Mouse (Mus musculus): ENCODE measurements at regions not wholly inside any gene's neighbourhood (a gene's known extent, or its start where the extent isn't known, plus 50 kb on each side); places are given as distances from the start of the nearest gene placed in this dataset.

DNA sequence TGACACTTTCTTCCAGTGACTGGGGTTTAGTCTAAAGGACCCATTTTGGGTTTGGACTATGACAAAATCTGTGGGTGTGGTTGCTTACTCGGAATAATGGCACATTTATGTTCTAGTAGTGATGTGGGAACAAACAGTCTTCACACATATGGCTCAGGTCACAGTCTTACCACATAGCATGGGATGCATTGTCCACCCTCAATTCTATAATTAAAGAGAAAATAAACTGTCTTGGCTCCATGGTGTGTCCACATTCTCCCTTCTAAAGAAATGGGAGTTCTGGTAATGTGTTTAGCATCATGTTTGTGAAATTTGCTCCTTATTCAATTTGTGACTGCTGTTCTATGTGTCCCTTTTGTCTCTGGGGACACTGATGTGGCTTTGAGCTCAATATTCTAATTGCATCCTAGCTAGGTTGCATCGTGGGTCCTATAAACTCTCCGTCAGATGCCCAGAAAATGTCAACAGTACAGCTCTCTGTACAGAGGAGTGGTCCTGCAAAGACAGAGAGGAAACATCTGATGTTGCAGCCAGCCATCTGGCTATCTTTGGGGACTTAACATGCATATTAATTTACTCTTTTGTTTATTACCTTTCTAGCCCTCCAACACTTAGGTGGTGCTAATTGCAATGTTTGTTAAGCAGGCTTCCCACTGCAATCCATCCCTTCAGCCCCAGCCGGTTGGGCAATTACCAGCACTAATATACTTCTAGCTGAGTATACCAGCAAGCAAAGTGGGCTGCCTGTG is 369.5 kb upstream of the Slc30a5 start:
- Histone ChIP-seq H3K4me3 (no peak overlapping the region), H3K4me2 (no peak overlapping the region), H3K36me3 (no peaks in the 10 kb centered on the region), H3K9me3 (replicated peaks) (no peaks in the 10 kb centered on the region), H3K27ac (no peak overlapping the region), H3K4me1 (no peaks in the 10 kb centered on the region), H3K27me3 (replicated peaks) (no peaks in the 10 kb centered on the region), H3K9ac (no peak overlapping the region)
- WGBS (ENCODE audit: insufficient replicate concordance), result 53% methylated on average over 4 of the region's 4 CpGs
- ATAC-seq, result no peak

DNA sequence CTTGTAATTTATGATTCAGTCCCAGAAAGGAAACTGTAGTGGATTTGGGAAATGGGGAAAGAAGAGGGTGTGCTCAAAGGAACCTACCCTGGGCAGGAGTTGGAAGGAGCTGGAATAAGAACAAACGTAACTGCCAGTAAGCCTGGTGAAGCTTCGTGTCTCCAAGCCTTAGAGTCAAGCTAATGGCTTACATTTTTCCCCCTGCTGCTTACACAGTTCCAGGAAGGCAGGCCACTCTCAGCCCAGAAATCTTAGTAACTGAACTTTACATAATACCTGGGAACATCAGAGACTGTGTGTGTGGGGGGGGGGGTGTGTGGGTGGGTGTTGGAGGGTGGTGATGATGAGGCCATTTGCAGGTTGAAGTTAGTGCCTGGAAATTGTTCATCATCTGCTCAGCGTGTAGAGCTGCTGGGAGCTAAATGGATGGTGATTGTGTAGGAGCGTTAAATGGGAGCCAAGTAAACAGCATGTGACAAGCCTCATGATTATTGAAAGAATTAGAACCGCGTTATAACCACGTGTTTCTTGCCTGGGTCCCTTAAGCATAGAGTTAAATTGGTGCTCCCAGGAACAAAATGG is 357.1 kb upstream of the Slc30a5 start:
- no peaks in the 10 kb centered on the region for H3K4me1 ChIP-seq
- H3K9ac ChIP-seq, result no peak overlapping the region
- H3K4me3 ChIP-seq, result no peak overlapping the region
- H3K27ac ChIP-seq, result no peak overlapping the region
- no peaks in the 10 kb centered on the region for H3K36me3 ChIP-seq
- no peaks in the 10 kb centered on the region for H3K27me3 ChIP-seq (replicated peaks)
- WGBS (ENCODE audit: insufficient replicate concordance), result 68% methylated on average over 7 of the region's 7 CpGs
- H3K4me2 ChIP-seq, result no peak overlapping the region
- H3K9me3 ChIP-seq (replicated peaks), result no peaks in the 10 kb centered on the region
- ATAC-seq, result no peak

GRCm38 (mm10) chr13:101182387-101182786 is 349.2 kb upstream of the Slc30a5 start:
- no peaks in the 10 kb centered on the region for H3K36me3 ChIP-seq
- H3K4me2 ChIP-seq, result no peak overlapping the region
- ATAC-seq, result no peak
- H3K27me3 ChIP-seq (replicated peaks), result no peaks in the 10 kb centered on the region
- H3K4me3 ChIP-seq, result no peak overlapping the region
- no peaks in the 10 kb centered on the region for H3K9me3 ChIP-seq (replicated peaks)
- no peak overlapping the region for H3K9ac ChIP-seq
- H3K27ac ChIP-seq, result no peak overlapping the region
- H3K4me1 ChIP-seq, result no peaks in the 10 kb centered on the region
- WGBS (ENCODE audit: insufficient replicate concordance), result 51% methylated on average over 2 of the region's 2 CpGs

DNA sequence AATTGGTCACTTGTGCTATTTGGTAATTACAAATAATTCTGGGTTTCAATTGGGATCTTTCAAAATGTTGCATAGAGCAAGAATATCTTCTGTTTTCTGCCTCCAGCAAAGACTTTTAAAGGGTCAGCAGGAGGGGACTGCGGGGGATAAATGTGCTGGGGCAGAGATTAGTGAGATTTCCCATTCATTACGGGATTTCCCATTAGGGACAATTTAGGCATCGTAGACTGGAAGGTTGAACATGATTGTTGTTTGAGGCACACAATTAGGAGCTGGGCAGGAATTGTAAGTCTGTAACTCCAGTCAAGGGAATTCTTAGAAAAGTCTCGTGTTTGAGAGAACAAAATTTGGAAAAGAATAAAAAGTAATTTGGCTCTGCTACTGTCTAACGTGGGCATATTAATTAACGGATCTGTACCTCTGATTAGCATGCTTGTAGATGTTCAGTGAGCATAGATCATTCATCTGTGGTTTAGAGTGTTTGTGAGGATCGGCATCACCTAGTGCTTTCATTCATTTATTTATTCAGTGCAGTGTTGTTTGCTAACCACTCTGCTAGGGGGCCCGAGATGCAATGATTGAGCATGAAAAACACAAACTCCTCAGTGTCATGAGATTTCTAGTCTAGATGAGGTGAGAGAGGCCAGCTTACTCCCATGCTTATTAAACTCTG is 341.9 kb upstream of the Slc30a5 start:
- Histone ChIP-seq H3K9me3 (replicated peaks) (no peaks in the 10 kb centered on the region), H3K27ac (no peak overlapping the region), H3K4me1 (no peaks in the 10 kb centered on the region), H3K4me2 (no peak overlapping the region), H3K27me3 (replicated peaks) (no peaks in the 10 kb centered on the region), H3K36me3 (no peaks in the 10 kb centered on the region), H3K4me3 (no peak overlapping the region), H3K9ac (no peak overlapping the region)
- WGBS (ENCODE audit: insufficient replicate concordance), result 65% methylated on average over 8 of the region's 8 CpGs
- no peak for ATAC-seq

GRCm38 (mm10) chr13:101161768-101162167 is 328.5 kb upstream of the Slc30a5 start:
- Histone ChIP-seq H3K36me3 (no peaks in the 10 kb centered on the region), H3K4me1 (no peaks in the 10 kb centered on the region), H3K27ac (no peak overlapping the region), H3K4me2 (no peak overlapping the region), H3K4me3 (no peak overlapping the region), H3K9ac (no peak overlapping the region), H3K27me3 (replicated peaks) (no peaks in the 10 kb centered on the region), H3K9me3 (replicated peaks) (no peaks in the 10 kb centered on the region)
- ATAC-seq, result no peak
- 55% methylated on average over 2 of the region's 2 CpGs for WGBS (ENCODE audit: insufficient replicate concordance)

DNA sequence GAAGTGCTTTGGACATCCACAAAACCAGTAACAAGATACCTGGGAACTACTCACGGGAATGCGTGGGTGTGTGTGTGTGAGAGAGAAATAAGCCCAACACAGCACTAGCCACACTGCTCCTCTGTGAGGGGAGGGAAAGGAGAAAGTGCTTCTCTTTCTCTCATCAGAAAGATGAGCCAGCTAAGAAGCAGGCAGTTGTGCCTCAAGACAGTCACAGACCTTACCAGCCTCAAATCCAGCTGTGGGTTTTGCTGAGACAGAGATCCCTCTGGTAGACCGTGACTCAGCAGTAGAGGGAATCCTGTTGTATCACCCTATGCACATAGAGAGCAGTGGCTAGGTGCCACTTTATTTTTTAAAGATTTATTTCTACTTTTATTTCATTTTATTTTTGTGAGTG is 326.7 kb upstream of the Slc30a5 start:
- H3K4me2 ChIP-seq, result no peak overlapping the region
- no peaks in the 10 kb centered on the region for H3K9me3 ChIP-seq (replicated peaks)
- no peak overlapping the region for H3K9ac ChIP-seq
- no peaks in the 10 kb centered on the region for H3K4me1 ChIP-seq
- 66% methylated on average over 3 of the region's 3 CpGs for WGBS (ENCODE audit: insufficient replicate concordance)
- H3K27ac ChIP-seq, result no peak overlapping the region
- ATAC-seq, result no peak
- no peaks in the 10 kb centered on the region for H3K36me3 ChIP-seq
- no peak overlapping the region for H3K4me3 ChIP-seq
- no peaks in the 10 kb centered on the region for H3K27me3 ChIP-seq (replicated peaks)

- no peak overlapping the region for H3K4me3 ChIP-seq
- no peak for ATAC-seq
- no peak overlapping the region for H3K4me2 ChIP-seq
- no peaks in the 10 kb centered on the region for H3K27me3 ChIP-seq (replicated peaks)
- H3K9ac ChIP-seq, result no peak overlapping the region
- no peaks in the 10 kb centered on the region for H3K4me1 ChIP-seq
- H3K9me3 ChIP-seq (replicated peaks), result no peaks in the 10 kb centered on the region
- no peaks in the 10 kb centered on the region for H3K36me3 ChIP-seq
- H3K27ac ChIP-seq, result no peak overlapping the region
Measured at GRCm38 (mm10) chr13:101153760-101154159, 320.5 kb upstream of the Slc30a5 start.

- no peaks in the 10 kb centered on the region for H3K9me3 ChIP-seq (replicated peaks)
- WGBS (ENCODE audit: insufficient replicate concordance), result 53% methylated on average over 3 of the region's 3 CpGs
- H3K4me1 ChIP-seq, result no peaks in the 10 kb centered on the region
- H3K27me3 ChIP-seq (replicated peaks), result no peaks in the 10 kb centered on the region
- H3K36me3 ChIP-seq, result no peaks in the 10 kb centered on the region
- no peak overlapping the region for H3K4me3 ChIP-seq
- no peak overlapping the region for H3K9ac ChIP-seq
- H3K27ac ChIP-seq, result no peak overlapping the region
- H3K4me2 ChIP-seq, result no peak overlapping the region
- ATAC-seq, result no peak
Measured at GRCm38 (mm10) chr13:101142761-101143160, 309.5 kb upstream of the Slc30a5 start.

GRCm38 (mm10) chr13:101142104-101142735 is 309.0 kb upstream of the Slc30a5 start:
- no peak overlapping the region for H3K9ac ChIP-seq
- H3K27me3 ChIP-seq (replicated peaks), result no peaks in the 10 kb centered on the region
- no peak overlapping the region for H3K27ac ChIP-seq
- ATAC-seq, result no peak
- no peaks in the 10 kb centered on the region for H3K4me1 ChIP-seq
- no peaks in the 10 kb centered on the region for H3K9me3 ChIP-seq (replicated peaks)
- WGBS (ENCODE audit: insufficient replicate concordance), result 78% methylated on average over 6 of the region's 6 CpGs
- H3K4me3 ChIP-seq, result no peak overlapping the region
- H3K36me3 ChIP-seq, result no peaks in the 10 kb centered on the region
- H3K4me2 ChIP-seq, result no peak overlapping the region

DNA sequence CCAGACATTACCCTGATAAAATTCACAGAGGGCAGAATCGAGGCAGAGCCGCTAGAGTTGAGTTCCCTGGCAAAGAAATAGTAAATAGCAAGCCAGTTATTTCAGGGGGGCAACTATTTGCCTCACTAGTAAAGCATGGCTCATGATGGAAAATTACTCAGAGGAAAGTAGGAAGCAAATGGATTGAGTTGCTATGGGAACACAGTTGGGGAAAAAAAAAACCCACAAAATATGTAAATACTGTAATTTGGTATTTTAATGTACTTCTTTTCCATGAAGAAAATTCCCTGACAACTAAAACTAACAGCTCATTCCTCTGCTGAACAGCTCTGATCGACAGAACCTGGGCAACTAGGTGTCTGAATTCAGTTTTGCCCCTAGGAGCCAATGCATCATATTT is 296.2 kb upstream of the Slc30a5 start:
- Histone ChIP-seq H3K4me2 (no peak overlapping the region), H3K4me1 (no peaks in the 10 kb centered on the region), H3K27ac (no peak overlapping the region), H3K9ac (no peak overlapping the region), H3K9me3 (replicated peaks) (no peaks in the 10 kb centered on the region), H3K27me3 (replicated peaks) (no peaks in the 10 kb centered on the region), H3K4me3 (no peak overlapping the region), H3K36me3 (no peaks in the 10 kb centered on the region)
- WGBS (ENCODE audit: insufficient replicate concordance), result 57% methylated on average over 3 of the region's 3 CpGs
- no peak for ATAC-seq

DNA sequence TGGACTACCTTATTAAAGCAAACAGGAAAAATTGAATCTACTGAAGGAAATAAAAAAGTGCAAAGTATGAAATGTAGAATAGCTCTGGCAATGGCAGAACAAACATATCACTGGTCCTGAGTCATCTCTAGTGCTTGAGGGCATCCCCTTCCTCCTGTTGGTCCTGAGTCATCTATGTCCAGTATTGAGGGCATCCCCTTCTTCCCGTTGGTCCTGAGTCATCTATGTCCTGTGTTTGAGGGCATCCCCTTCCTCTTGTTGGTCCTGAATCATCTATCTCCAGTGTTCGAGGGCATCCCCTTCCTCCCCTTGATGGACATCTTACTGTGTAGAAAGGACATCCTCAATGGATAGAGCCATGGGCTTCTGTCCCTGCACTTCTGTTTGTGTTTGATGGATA is 294.6 kb upstream of the Slc30a5 start:
- no peak overlapping the region for H3K4me2 ChIP-seq
- 38% methylated on average over 2 of the region's 2 CpGs for WGBS (ENCODE audit: insufficient replicate concordance)
- no peaks in the 10 kb centered on the region for H3K4me1 ChIP-seq
- H3K27ac ChIP-seq, result no peak overlapping the region
- no peaks in the 10 kb centered on the region for H3K9me3 ChIP-seq (replicated peaks)
- H3K4me3 ChIP-seq, result no peak overlapping the region
- no peaks in the 10 kb centered on the region for H3K36me3 ChIP-seq
- no peaks in the 10 kb centered on the region for H3K27me3 ChIP-seq (replicated peaks)
- no peak overlapping the region for H3K9ac ChIP-seq
- no peak for ATAC-seq

- no peak for ATAC-seq
- WGBS (ENCODE audit: insufficient replicate concordance), result 74% methylated on average over 3 of the region's 3 CpGs
- H3K27ac ChIP-seq, result no peak overlapping the region
- no peaks in the 10 kb centered on the region for H3K36me3 ChIP-seq
- no peaks in the 10 kb centered on the region for H3K27me3 ChIP-seq (replicated peaks)
- no peak overlapping the region for H3K4me2 ChIP-seq
- no peaks in the 10 kb centered on the region for H3K4me1 ChIP-seq
- H3K9ac ChIP-seq, result no peak overlapping the region
- H3K9me3 ChIP-seq (replicated peaks), result no peaks in the 10 kb centered on the region
- H3K4me3 ChIP-seq, result no peak overlapping the region
Measured at GRCm38 (mm10) chr13:101127262-101127661, 294.0 kb upstream of the Slc30a5 start.
